Mouse (Mus musculus) CH12.LX (cell line): ENCODE measurements around the gene Rtn4ip1. TPM values are rescaled to one million over a fixed set of nuclear protein-coding genes. Genes with fewer than 3 reads are reported as not detected.
"Not testable (repeated sequence)": the region's sequence is repeated elsewhere in the genome, so short reads cannot be mapped to it uniquely, and the experiment has no call there.

ENCODE experiments used
- DNase-seq: peaks from one replicate; pipeline ENCODE4 v3.0.0-alpha.2; 2013; ENCODE audit errors: extremely low read depth
- H3K27ac ChIP-seq: 2 replicates; pipeline ENCODE4 v1.5.1; 2012; ENCODE audit warnings: low read depth, mild to moderate bottlenecking, control low read depth, moderate library complexity; ENCODE audit not compliant: insufficient read depth
- H3K27me3 ChIP-seq: replicated peaks from 2 replicates; pipeline ENCODE3; 2012; ENCODE audit warnings: inconsistent platforms
- H3K36me3 ChIP-seq, 2 experiments: replicated peaks in 1 of 2; 2 replicates each; pipeline versions ENCODE3 to v1.6.1; 2012; ENCODE audit warnings: inconsistent platforms in 1 of 2, low read length in 1 of 2, mild to moderate bottlenecking in 1 of 2, mixed read lengths in 1 of 2, moderate library complexity in 1 of 2; ENCODE audit not compliant: control insufficient read depth in 1 of 2, insufficient read depth in 1 of 2
- H3K4me1 ChIP-seq, 2 experiments: 2 replicates each; pipeline ENCODE4 v1.6.1; 2012; ENCODE audit warnings: inconsistent platforms in 1 of 2, moderate library complexity in 1 of 2; ENCODE audit not compliant: insufficient read depth in 2 of 2, control insufficient read depth in 1 of 2
- H3K4me2 ChIP-seq: 2 replicates; pipeline ENCODE4 v1.6.1; 2012; ENCODE audit warnings: low read depth, mild to moderate bottlenecking, control low read depth; ENCODE audit not compliant: poor library complexity, insufficient read depth, severe bottlenecking
- H3K4me3 ChIP-seq, 3 experiments: fragments of 150-350 bp in 1 of 3; sonication (generic) in 1 of 3; replicated peaks in 1 of 3; 2 replicates each; pipeline versions ENCODE3 to v1.5.1; 2011 to 2012; ENCODE audit warnings: low read depth in 2 of 3, low read length in 2 of 3, mild to moderate bottlenecking in 2 of 3, moderate library complexity in 2 of 3, control low read depth in 1 of 3, improper control_type of control experiment in 1 of 3, inconsistent platforms in 1 of 3, mixed read lengths in 1 of 3; ENCODE audit not compliant: poor library complexity in 1 of 3
- H3K79me2 ChIP-seq: replicated peaks from 2 replicates; pipeline ENCODE4 v1.6.1; 2012; ENCODE audit warnings: mild to moderate bottlenecking, moderate library complexity; ENCODE audit not compliant: control insufficient read depth, poor library complexity, insufficient read depth, severe bottlenecking; ENCODE audit errors: extremely low read depth
- H3K9ac ChIP-seq: 2 replicates; pipeline ENCODE4 v1.6.1; 2012; ENCODE audit warnings: low read depth, mild to moderate bottlenecking, control low read depth, moderate library complexity; ENCODE audit not compliant: insufficient read depth
- H3K9me3 ChIP-seq: replicated peaks from 2 replicates; pipeline ENCODE3; 2012; ENCODE audit warnings: low read length, inconsistent platforms, mixed read lengths
- CTCF ChIP-seq, 2 experiments: IDR thresholded peaks in 1 of 2; conservative IDR thresholded peaks in 1 of 2; 2 replicates each; pipeline ENCODE4 v1.5.1; 2011 to 2012; ENCODE audit warnings: low read depth in 2 of 2, low read length in 2 of 2, improper control_type of control experiment in 1 of 2, inconsistent platforms in 1 of 2, mild to moderate bottlenecking in 1 of 2, moderate library complexity in 1 of 2
- E2F4 ChIP-seq: IDR thresholded peaks from 2 replicates; pipeline ENCODE4 v1.6.1; 2011; ENCODE audit warnings: low read depth, low read length, improper control_type of control experiment; ENCODE audit not compliant: insufficient replicate concordance
- ETS1 ChIP-seq: conservative IDR thresholded peaks from 2 replicates; pipeline ENCODE4 v1.6.1; 2012; ENCODE audit warnings: low read depth, mild to moderate bottlenecking, inconsistent platforms, low read length, improper control_type of control experiment, moderate library complexity
- GABPA ChIP-seq: IDR thresholded peaks from 2 replicates; pipeline ENCODE4 v1.6.1; 2012; ENCODE audit warnings: low read depth, low read length, improper control_type of control experiment, inconsistent platforms; ENCODE audit not compliant: insufficient replicate concordance
- IRF4 ChIP-seq: IDR thresholded peaks from 2 replicates; pipeline ENCODE4 v1.6.1; 2014; ENCODE audit warnings: low read depth, mild to moderate bottlenecking, inconsistent platforms, low read length, improper control_type of control experiment
- MEF2A ChIP-seq: IDR thresholded peaks from 2 replicates; pipeline ENCODE4 v1.6.1; 2014; ENCODE audit warnings: low read depth, mild to moderate bottlenecking, inconsistent platforms, low read length, improper control_type of control experiment, borderline replicate concordance
- NRF1 ChIP-seq: IDR thresholded peaks from 2 replicates; pipeline ENCODE4 v1.6.1; 2014; ENCODE audit warnings: low read depth, mild to moderate bottlenecking, inconsistent platforms, low read length, improper control_type of control experiment, moderate library complexity
- POLR2A ChIP-seq: IDR thresholded peaks from 2 replicates; pipeline ENCODE4 v1.6.1; 2011; ENCODE audit warnings: low read depth, mild to moderate bottlenecking, improper control_type of control experiment, low read length
- RAD21 ChIP-seq: IDR thresholded peaks from 2 replicates; pipeline ENCODE4 v1.6.1; 2011; ENCODE audit warnings: low read depth, mild to moderate bottlenecking, low read length, improper control_type of control experiment, moderate library complexity
- UBTF ChIP-seq: IDR thresholded peaks from 2 replicates; pipeline ENCODE4 v1.6.1; 2012; ENCODE audit warnings: low read depth, mild to moderate bottlenecking, inconsistent platforms, low read length, improper control_type of control experiment, moderate library complexity
- USF1 ChIP-seq: IDR thresholded peaks from 2 replicates; pipeline ENCODE4 v1.6.1; 2014; ENCODE audit warnings: low read depth, mild to moderate bottlenecking, inconsistent platforms, low read length, improper control_type of control experiment
- ZKSCAN1 ChIP-seq: IDR thresholded peaks from 2 replicates; pipeline ENCODE4 v1.6.1; 2012; ENCODE audit warnings: low read depth, inconsistent platforms, low read length, improper control_type of control experiment, borderline replicate concordance
- ZMIZ1 ChIP-seq: IDR thresholded peaks from 2 replicates; pipeline ENCODE4 v1.6.1; 2012; ENCODE audit warnings: low read depth, mild to moderate bottlenecking, inconsistent platforms, low read length, improper control_type of control experiment
- dilution Hi-C: fragments of 300-500 bp; cut with MboI; formaldehyde crosslinking; loops from 2 replicates; pipeline ENCODE4 v1.14.3; 2020; ENCODE audit warnings: low sequenced_read_pairs; ENCODE audit not compliant: extremely low pct_unique_long_range_greater_than_20kb, extremely low pct_ligation_motif_present
- in situ Hi-C: fragments of 300-500 bp; cut with MboI; formaldehyde crosslinking; loops from 3 replicates; pipeline ENCODE4 v1.14.3; 2019; ENCODE audit warnings: low sequenced_read_pairs, low pct_ligation_motif_present, low pct_unique_long_range_greater_than_20kb, mixed read lengths
- polyA plus RNA-seq: library from polyadenylated mRNA; unstranded; fragments of >175 nt; gene quantifications from 2 replicates; pipeline ENCODE4 v1.2.1, GENCODE M21; 2012; ENCODE audit warnings: low read depth; ENCODE audit not compliant: insufficient read length
- total RNA-seq, 2 experiments: library from RNA; depleted of rRNA; stranded (reverse); fragments of 300-350 nt in 1 of 2; fragments of >200 nt in 1 of 2; gene quantifications; 2 replicates each; pipeline ENCODE4 v1.2.3; 2012 to 2014

The Rtn4ip1 gene
- total and polyA plus RNA-seq, 3 experiments = 11.5 to 68.3 (median 24.7) TPM

DNA sequence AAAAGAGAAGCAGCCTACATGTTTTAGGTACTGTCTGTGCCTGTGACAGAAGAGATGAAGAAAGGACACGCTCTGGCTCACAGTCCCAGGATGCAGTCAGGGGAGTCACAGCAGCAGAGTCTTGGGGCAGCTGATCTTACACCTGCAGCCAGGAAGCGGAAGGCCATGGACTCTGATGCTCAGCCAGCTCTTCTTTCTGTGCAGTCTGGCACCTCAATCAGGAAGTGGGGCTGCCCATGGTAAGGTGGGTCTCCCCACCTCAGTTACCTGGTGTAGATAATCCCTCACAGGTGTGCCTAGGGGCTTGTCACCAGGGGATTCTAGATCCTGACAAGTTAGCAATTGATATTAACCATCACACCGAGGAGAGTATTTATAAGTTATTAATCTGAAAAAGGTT, 21.5 kb downstream of the Rtn4ip1 start:
- no peak for DNase-seq
- Histone ChIP-seq H3K4me1 (peaks cover 6 to 45% of the 10 kb centered on the region in 2 experiments), H3K27me3 (no peaks in the 10 kb centered on the region), H3K79me2 (peaks cover 8% of the 10 kb centered on the region), H3K36me3 (peaks cover 48 to 94% of the 10 kb centered on the region in 2 experiments), H3K27ac (no peak overlapping the region), H3K9me3 (peaks cover 4% of the 10 kb centered on the region), H3K4me3 (no peak overlapping the region), H3K9ac (no peak overlapping the region), H3K4me2 (no peak overlapping the region)
- dilution Hi-C loops = no loop called here
- TF ChIP-seq GABPA (no peak), ZKSCAN1 (no peak), MEF2A (no peak), ZMIZ1 (no peak), RAD21 (no peak), ETS1 (no peak), USF1 (no peak), E2F4 (no peak), UBTF (no peak), IRF4 (no peak), NRF1 (no peak)
- in situ Hi-C loops = loop anchor here (5.0 kb wide), 1 partner anchor 346 kb away; the partner anchor contains the start of gene Cd24a

DNA sequence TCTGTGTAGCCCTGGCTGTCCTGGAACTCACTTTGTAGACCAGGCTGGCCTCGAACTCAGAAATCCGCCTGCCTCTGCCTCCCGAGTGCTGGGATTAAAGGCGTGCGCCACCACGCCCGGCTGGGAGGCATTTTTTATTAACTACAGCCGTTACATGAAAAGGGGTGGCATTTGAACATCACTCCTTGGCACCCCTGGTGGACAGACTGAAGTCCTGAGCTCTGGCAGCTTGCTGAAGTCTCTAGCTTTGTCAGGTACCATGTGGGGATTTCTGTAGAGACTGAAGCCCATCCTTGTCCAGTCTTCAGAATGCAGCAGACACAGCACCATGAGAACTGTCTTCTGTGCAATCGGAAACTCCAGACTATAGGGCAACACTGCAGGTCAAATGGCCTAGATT, 24.2 kb downstream of the Rtn4ip1 start:
- DNase-seq = not testable (repeated sequence)
- peak in 1 of 2 experiments; percentile 15; a peak in 2 of 4 replicates for TF ChIP-seq CTCF (conservative IDR thresholded peaks at IDR 0.05 in 1 of 2, IDR thresholded peaks at IDR 0.05 in 1 of 2; ENCODE audit: low read depth in 2 of 2, low read length in 2 of 2)
- TF ChIP-seq, all 38 proteins: peak for 1; not testable (repeated sequence) for 37
- H3K4me2 ChIP-seq, in situ Hi-C loops, H3K27me3 ChIP-seq, H3K79me2 ChIP-seq, dilution Hi-C loops, H3K9ac ChIP-seq, H3K4me3 ChIP-seq, H3K9me3 ChIP-seq, H3K27ac ChIP-seq: not testable (repeated sequence)
- H3K4me1 ChIP-seq = peaks cover 6 to 30% of the 10 kb centered on the region in 2 experiments
- peaks cover 58 to 98% of the 10 kb centered on the region in 2 experiments for H3K36me3 ChIP-seq

DNA sequence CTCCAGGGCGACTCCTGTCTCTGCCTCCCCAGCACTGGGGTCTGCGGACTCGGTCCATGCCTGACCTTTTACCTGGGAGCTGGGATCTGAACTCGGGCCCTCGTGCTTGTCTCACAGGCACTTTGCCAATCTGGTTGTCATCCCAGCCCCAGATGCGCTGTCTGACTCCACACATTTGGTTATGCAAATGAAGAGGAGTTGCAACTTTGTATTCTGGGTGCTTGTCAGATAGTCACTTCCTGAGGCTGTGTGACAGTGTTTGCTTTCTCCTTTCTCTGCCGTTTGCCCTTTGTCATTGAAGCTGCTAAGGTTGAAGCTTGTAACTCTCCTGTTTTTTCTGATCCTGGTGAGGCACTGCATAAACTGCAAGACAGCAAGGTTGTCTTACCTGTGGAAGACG, 26.1 kb downstream of the Rtn4ip1 start:
- peak overlapping the region in 1 of 3 experiments; percentile 22 for H3K4me3 ChIP-seq
- H3K9me3 ChIP-seq = peaks cover 4% of the 10 kb centered on the region
- peak overlapping the region; percentile 25; the same call in 1 of the 2 replicates for H3K27ac ChIP-seq
- DNase-seq = peak; percentile 74
- H3K27me3 ChIP-seq = no peaks in the 10 kb centered on the region
- no peak overlapping the region for H3K9ac ChIP-seq
- in situ Hi-C loops (no loop called here), dilution Hi-C loops (no loop called here)
- peaks cover 4% of the 10 kb centered on the region for H3K79me2 ChIP-seq
- H3K36me3 ChIP-seq = peaks cover 64 to 97% of the 10 kb centered on the region in 2 experiments
- no peak overlapping the region for H3K4me2 ChIP-seq
- TF ChIP-seq MEF2A = no peak
- 0 out of 2 replicates have a peak, but pooled peaks have one; percentile 22 for TF ChIP-seq POLR2A
- H3K4me1 ChIP-seq = peaks cover 6 to 19% of the 10 kb centered on the region in 2 experiments
